Mouse (Mus musculus) forebrain, embryonic 14.5 days (tissue): ENCODE results near the gene Cyp1a2. TPM values are rescaled to one million over a fixed set of nuclear protein-coding genes. Genes with fewer than 3 reads are reported as not detected.
A peak's percentile ranks its signal among the peaks of the same experiment; 100 is the strongest.

Source experiments
- ATAC-seq: fragments of 200-750 bp; cut with Nextera tagmentation; 2 replicates; pipeline ENCODE4 v1.8.0; 2017; ENCODE audit warnings: mild to moderate bottlenecking, moderate library complexity
- DNase-seq: peaks from one replicate; pipeline ENCODE4 v3.0.0-alpha.2; 2015; ENCODE audit warnings: low spot score
- H3K27ac ChIP-seq: fragments of 300-500 bp; sonication (generic); 2 replicates; pipeline ENCODE4 v1.5.1; 2014; ENCODE audit warnings: low read depth, mild to moderate bottlenecking, control low read depth, low read length, moderate library complexity
- H3K27me3 ChIP-seq: fragments of 300-500 bp; sonication (generic); replicated peaks from 2 replicates; pipeline ENCODE4 v1.6.1; 2014; ENCODE audit warnings: low read length, control low read depth, mixed read lengths; ENCODE audit not compliant: control insufficient read depth, insufficient read depth
- H3K36me3 ChIP-seq: fragments of 300-500 bp; sonication (generic); 2 replicates; pipeline ENCODE4 v1.6.1; 2014; ENCODE audit warnings: low read length, control low read depth; ENCODE audit not compliant: control insufficient read depth, insufficient read depth
- H3K4me1 ChIP-seq: fragments of 300-500 bp; sonication (generic); 2 replicates; pipeline ENCODE4 v1.6.1; 2014; ENCODE audit warnings: antibody characterized with exemption, low read length, control low read depth; ENCODE audit not compliant: control insufficient read depth, insufficient read depth
- H3K4me2 ChIP-seq: fragments of 300-500 bp; sonication (generic); 2 replicates; pipeline ENCODE4 v1.6.1; 2014; ENCODE audit warnings: mild to moderate bottlenecking, control low read depth, low read length
- H3K4me3 ChIP-seq: fragments of 300-500 bp; sonication (generic); 2 replicates; pipeline ENCODE4 v1.5.1; 2014; ENCODE audit warnings: low read depth, low read length, control low read depth
- H3K9ac ChIP-seq: fragments of 300-500 bp; sonication (generic); 2 replicates; pipeline ENCODE4 v1.6.1; 2014; ENCODE audit warnings: mild to moderate bottlenecking, low read length, control low read depth, moderate library complexity
- H3K9me3 ChIP-seq: fragments of 300-500 bp; sonication (generic); replicated peaks from 2 replicates; pipeline ENCODE4 v1.6.1; 2016; ENCODE audit warnings: low read length, control low read depth, mixed read lengths; ENCODE audit not compliant: control insufficient read depth
- WGBS: fragments of 180-500 bp; shearing (Covaris S2); extraction: QIAGEN DNeasy Blood & Tissue Kit; methylation state at CpG from one replicate; pipeline ENCODE4 v1.1.7; 2014; 5-methylcytosine and 5-hydroxymethylcytosine counted together
- polyA plus RNA-seq: library from polyadenylated mRNA; unstranded; fragments of >200 nt; fragmentation: Nextera tagmentation; extraction: Ambion mirVana; gene quantifications from 2 replicates; pipeline ENCODE4 v1.2.1, GENCODE M21; 2014

Gene Cyp1a2
- polyA plus RNA-seq, 1 experiment from 2014 or later = not detected

GRCm38 (mm10) chr9:57656631-57657350, 26.7 kb downstream of the Cyp1a2 start:
- H3K36me3 ChIP-seq = no peaks in the 10 kb centered on the region
- DNase-seq = no peak
- ATAC-seq = no peak
- no peak overlapping the region for H3K27ac ChIP-seq
- H3K4me2 ChIP-seq = no peak overlapping the region
- no peaks in the 10 kb centered on the region for H3K9me3 ChIP-seq
- H3K27me3 ChIP-seq = no peaks in the 10 kb centered on the region
- no peak overlapping the region; the same call in 1 of the 2 replicates for H3K9ac ChIP-seq
- peaks cover 4% of the 10 kb centered on the region; the same call in 1 of the 2 replicates for H3K4me1 ChIP-seq
- H3K4me3 ChIP-seq = no peak overlapping the region
- 86% methylated on average over 19 of the region's 19 CpGs for WGBS

GRCm38 (mm10) chr9:57655749-57656148, 27.8 kb downstream of the Cyp1a2 start:
- no peak overlapping the region for H3K4me3 ChIP-seq

GRCm38 (mm10) chr9:57654966-57655365, 28.5 kb downstream of the Cyp1a2 start:
- H3K4me2 ChIP-seq = no peak overlapping the region
- no peaks in the 10 kb centered on the region for H3K27me3 ChIP-seq
- 97% methylated on average over 1 of the region's 1 CpGs for WGBS
- H3K27ac ChIP-seq = no peak overlapping the region
- peaks cover 4% of the 10 kb centered on the region; the same call in 1 of the 2 replicates for H3K4me1 ChIP-seq
- no peaks in the 10 kb centered on the region for H3K9me3 ChIP-seq
- no peak for ATAC-seq
- no peak overlapping the region for H3K9ac ChIP-seq
- no peak for DNase-seq
- no peaks in the 10 kb centered on the region for H3K36me3 ChIP-seq
- no peak overlapping the region for H3K4me3 ChIP-seq

More at GRCm38 (mm10) chr9:57655749-57656148, 27.8 kb downstream of the Cyp1a2 start:
- no peaks in the 10 kb centered on the region for H3K36me3 ChIP-seq
- 2% methylated on average over 11 of the region's 11 CpGs for WGBS
- H3K4me2 ChIP-seq = 0 out of 2 replicates have a peak overlapping the region, but pooled peaks have one; percentile 18
- ATAC-seq = peak; percentile 84
- no peaks in the 10 kb centered on the region for H3K27me3 ChIP-seq
- no peak overlapping the region for H3K27ac ChIP-seq
- DNase-seq = peak; percentile 97
- H3K4me1 ChIP-seq = peaks cover 4% of the 10 kb centered on the region; the same call in 1 of the 2 replicates
- H3K9ac ChIP-seq = no peak overlapping the region
- H3K9me3 ChIP-seq = no peaks in the 10 kb centered on the region

GRCm38 (mm10) chr9:57653283-57653682, 30.2 kb downstream of the Cyp1a2 start, which contains the start of gene Csk:
Gene Csk (minus strand): TSS chr9:57653631.
- Histone ChIP-seq H3K4me1 (peaks cover 4% of the 10 kb centered on the region; the same call in 1 of the 2 replicates), H3K27me3 (no peaks in the 10 kb centered on the region), H3K9me3 (no peaks in the 10 kb centered on the region), H3K4me2 (no peak within 1 kb of the TSS), H3K36me3 (no peaks in the 10 kb centered on the region), H3K27ac (no peak within 1 kb of the TSS), H3K4me3 (no peak within 1 kb of the TSS), H3K9ac (no peak within 1 kb of the TSS)
- ATAC-seq (no peak), DNase-seq (no peak)
- 46% methylated on average over 5 of the region's 5 CpGs for WGBS

- Histone ChIP-seq H3K9me3 (no peaks in the 10 kb centered on the region), H3K4me2 (no peak overlapping the region), H3K36me3 (no peaks in the 10 kb centered on the region), H3K27ac (no peak overlapping the region), H3K4me3 (no peak overlapping the region), H3K4me1 (peaks cover 4% of the 10 kb centered on the region; the same call in 1 of the 2 replicates), H3K27me3 (no peaks in the 10 kb centered on the region), H3K9ac (no peak overlapping the region)
- ATAC-seq = no peak
- 13% methylated on average over 3 of the region's 3 CpGs for WGBS
- peak; percentile 21 for DNase-seq
These were observed 30.6 kb downstream of the Cyp1a2 start for GRCm38 (mm10) chr9:57652855-57653254.

- Histone ChIP-seq H3K36me3 (no peaks in the 10 kb centered on the region), H3K9me3 (no peaks in the 10 kb centered on the region), H3K4me2 (no peak overlapping the region), H3K27me3 (no peaks in the 10 kb centered on the region), H3K27ac (no peak overlapping the region), H3K9ac (no peak overlapping the region), H3K4me3 (no peak overlapping the region), H3K4me1 (peaks cover 4% of the 10 kb centered on the region; the same call in 1 of the 2 replicates)
- ATAC-seq (no peak), DNase-seq (no peak)
- WGBS = 78% methylated on average over 9 of the region's 9 CpGs
These were observed 31.2 kb downstream of the Cyp1a2 start for GRCm38 (mm10) chr9:57652351-57652750.

- Histone ChIP-seq H3K9me3 (no peaks in the 10 kb centered on the region), H3K27ac (peak overlapping the region; percentile 21; the same call in 1 of the 2 replicates), H3K4me3 (no peak overlapping the region), H3K36me3 (no peaks in the 10 kb centered on the region), H3K9ac (no peak overlapping the region), H3K4me2 (no peak overlapping the region), H3K4me1 (peaks cover 4% of the 10 kb centered on the region; the same call in 1 of the 2 replicates), H3K27me3 (no peaks in the 10 kb centered on the region)
- WGBS = 53% methylated on average over 6 of the region's 6 CpGs
- DNase-seq (peak; percentile 34), ATAC-seq (no peak)
These were observed 32.7 kb downstream of the Cyp1a2 start for GRCm38 (mm10) chr9:57650786-57651311.

GRCm38 (mm10) chr9:57650130-57650785, 33.2 kb downstream of the Cyp1a2 start:
- ATAC-seq (no peak), DNase-seq (no peak)
- Histone ChIP-seq H3K4me1 (peaks cover 4% of the 10 kb centered on the region; the same call in 1 of the 2 replicates), H3K4me2 (no peak overlapping the region), H3K9me3 (no peaks in the 10 kb centered on the region), H3K9ac (no peak overlapping the region), H3K27ac (no peak overlapping the region), H3K36me3 (no peaks in the 10 kb centered on the region), H3K27me3 (no peaks in the 10 kb centered on the region), H3K4me3 (no peak overlapping the region)
- 93% methylated on average over 6 of the region's 6 CpGs for WGBS
